Mouse (Mus musculus): ENCODE results near the gene Atp2b1. TPM values are rescaled to one million over a fixed set of nuclear protein-coding genes. Genes with fewer than 3 reads are reported as not detected.

Gene Atp2b1
- polyA plus RNA-seq, 1 experiment, result 12.5 TPM

DNA sequence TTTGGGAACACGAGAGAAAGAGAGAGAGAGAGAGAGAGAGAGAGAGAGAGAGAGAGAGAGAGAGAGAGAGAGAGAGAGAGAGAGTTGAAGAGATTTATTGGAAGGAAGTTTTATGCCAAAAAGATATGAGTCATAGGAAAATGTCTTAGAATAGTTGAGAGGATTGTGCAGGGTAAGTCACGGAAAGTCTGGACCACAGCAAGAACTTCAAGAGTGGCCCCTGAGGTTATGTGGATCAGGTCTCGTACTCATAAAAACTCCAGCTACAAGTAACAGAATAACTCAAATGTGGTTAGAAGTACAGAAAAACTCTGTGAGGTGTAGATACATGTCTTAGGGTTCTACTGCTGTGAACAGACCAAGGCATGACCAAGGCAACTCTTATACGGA is 133.3 kb downstream of the Atp2b1 start:
- DNase-seq, result no peak
- Histone ChIP-seq H3K36me3 (ENCODE audit: control insufficient read depth, insufficient read depth, low read length) (no peaks in the 10 kb centered on the region), H3K4me1 (replicated peaks; ENCODE audit: control insufficient read depth, insufficient read depth, low read length) (no peaks in the 10 kb centered on the region), H3K27ac (ENCODE audit: control insufficient read depth, insufficient read depth, low read length) (no peak overlapping the region), H3K27me3 (ENCODE audit: control insufficient read depth, insufficient read depth, low read length) (no peaks in the 10 kb centered on the region), H3K4me3 (ENCODE audit: control insufficient read depth, insufficient read depth, low read length) (no peak overlapping the region)
- TF ChIP-seq POLR2A (IDR thresholded peaks at IDR 0.05; ENCODE audit: control insufficient read depth, extremely low read depth, insufficient read depth, low read length, poor library complexity) (no peak), CTCF (IDR thresholded peaks at IDR 0.05; ENCODE audit: borderline replicate concordance, control insufficient read depth, extremely low read depth, insufficient read depth, low read length, poor library complexity) (no peak)
- WGBS, result 80% methylated on average over 4 of the region's 4 CpGs

GRCm38 (mm10) chr10:99050093-99050492 is 135.9 kb downstream of the Atp2b1 start:
- H3K27ac ChIP-seq (ENCODE audit: control insufficient read depth, insufficient read depth, low read length), result no peak overlapping the region
- H3K4me1 ChIP-seq (replicated peaks; ENCODE audit: control insufficient read depth, insufficient read depth, low read length), result no peaks in the 10 kb centered on the region
- no peak for DNase-seq
- TF ChIP-seq POLR2A (IDR thresholded peaks at IDR 0.05; ENCODE audit: control insufficient read depth, extremely low read depth, insufficient read depth, low read length, poor library complexity), result no peak
- no peak for TF ChIP-seq CTCF (IDR thresholded peaks at IDR 0.05; ENCODE audit: borderline replicate concordance, control insufficient read depth, extremely low read depth, insufficient read depth, low read length, poor library complexity)
- H3K27me3 ChIP-seq (ENCODE audit: control insufficient read depth, insufficient read depth, low read length), result no peaks in the 10 kb centered on the region
- no peak overlapping the region for H3K4me3 ChIP-seq (ENCODE audit: control insufficient read depth, insufficient read depth, low read length)
- WGBS, result 92% methylated on average over 7 of the region's 7 CpGs
- H3K36me3 ChIP-seq (ENCODE audit: control insufficient read depth, insufficient read depth, low read length), result no peaks in the 10 kb centered on the region

DNA sequence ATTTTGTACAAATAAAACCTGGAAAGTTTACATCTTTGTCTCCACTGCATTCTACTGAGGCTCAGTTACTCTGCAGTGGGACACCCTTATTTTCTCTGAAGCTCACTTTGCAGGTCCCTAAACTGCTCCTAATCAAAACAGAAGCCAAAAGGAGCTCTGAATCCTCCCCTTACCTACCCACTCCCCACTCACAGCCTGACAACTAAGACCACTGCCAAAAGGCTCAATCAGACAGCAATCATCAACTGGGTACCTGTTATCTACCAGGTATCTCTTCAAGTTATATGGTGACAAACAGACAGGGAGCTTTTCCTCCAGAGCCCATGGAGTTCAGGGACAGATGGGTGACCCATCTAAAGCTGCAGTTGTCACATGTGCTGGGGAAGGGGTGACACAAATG is 138.9 kb downstream of the Atp2b1 start:
- Histone ChIP-seq H3K27ac (ENCODE audit: control insufficient read depth, insufficient read depth, low read length) (no peak overlapping the region), H3K36me3 (ENCODE audit: control insufficient read depth, insufficient read depth, low read length) (no peaks in the 10 kb centered on the region), H3K27me3 (ENCODE audit: control insufficient read depth, insufficient read depth, low read length) (no peaks in the 10 kb centered on the region), H3K4me3 (ENCODE audit: control insufficient read depth, insufficient read depth, low read length) (no peak overlapping the region), H3K4me1 (replicated peaks; ENCODE audit: control insufficient read depth, insufficient read depth, low read length) (no peaks in the 10 kb centered on the region)
- DNase-seq, result no peak
- TF ChIP-seq CTCF (IDR thresholded peaks at IDR 0.05; ENCODE audit: borderline replicate concordance, control insufficient read depth, extremely low read depth, insufficient read depth, low read length, poor library complexity) (no peak), POLR2A (IDR thresholded peaks at IDR 0.05; ENCODE audit: control insufficient read depth, extremely low read depth, insufficient read depth, low read length, poor library complexity) (no peak)

- no peak overlapping the region for H3K27ac ChIP-seq (ENCODE audit: control insufficient read depth, insufficient read depth, low read length)
- no peak overlapping the region for H3K4me3 ChIP-seq (ENCODE audit: control insufficient read depth, insufficient read depth, low read length)
- H3K27me3 ChIP-seq (ENCODE audit: control insufficient read depth, insufficient read depth, low read length), result no peaks in the 10 kb centered on the region
- no peak for TF ChIP-seq CTCF (IDR thresholded peaks at IDR 0.05; ENCODE audit: borderline replicate concordance, control insufficient read depth, extremely low read depth, insufficient read depth, low read length, poor library complexity)
- TF ChIP-seq POLR2A (IDR thresholded peaks at IDR 0.05; ENCODE audit: control insufficient read depth, extremely low read depth, insufficient read depth, low read length, poor library complexity), result no peak
- no peaks in the 10 kb centered on the region for H3K36me3 ChIP-seq (ENCODE audit: control insufficient read depth, insufficient read depth, low read length)
- H3K4me1 ChIP-seq (replicated peaks; ENCODE audit: control insufficient read depth, insufficient read depth, low read length), result no peaks in the 10 kb centered on the region
- 91% methylated on average over 7 of the region's 7 CpGs for WGBS
- DNase-seq, result no peak
Measured at GRCm38 (mm10) chr10:99060588-99060987, 146.4 kb downstream of the Atp2b1 start.

DNA sequence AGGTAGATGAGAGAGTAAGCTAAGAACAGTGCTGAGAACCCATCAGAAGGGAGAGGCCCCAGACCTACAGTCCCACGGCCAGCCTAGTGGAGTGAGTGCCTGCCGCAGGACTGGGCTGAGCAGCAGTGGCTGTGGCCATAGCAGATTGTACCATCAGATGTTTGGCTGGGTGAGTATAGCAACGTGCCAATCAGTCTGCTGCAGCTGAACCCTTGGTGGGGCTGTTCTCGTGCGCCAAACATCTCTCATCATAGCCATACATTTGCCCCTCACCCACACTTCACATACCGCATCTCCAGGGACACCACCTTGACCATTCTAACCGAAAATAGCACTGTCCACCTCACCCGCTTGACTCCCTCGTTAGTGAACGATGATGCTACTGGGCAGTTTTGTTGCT is 147.2 kb downstream of the Atp2b1 start:
- no peaks in the 10 kb centered on the region for H3K27me3 ChIP-seq (ENCODE audit: control insufficient read depth, insufficient read depth, low read length)
- H3K36me3 ChIP-seq (ENCODE audit: control insufficient read depth, insufficient read depth, low read length), result no peaks in the 10 kb centered on the region
- no peak for DNase-seq
- WGBS, result 93% methylated on average over 10 of the region's 10 CpGs
- H3K27ac ChIP-seq (ENCODE audit: control insufficient read depth, insufficient read depth, low read length), result no peak overlapping the region
- no peaks in the 10 kb centered on the region for H3K4me1 ChIP-seq (replicated peaks; ENCODE audit: control insufficient read depth, insufficient read depth, low read length)
- H3K4me3 ChIP-seq (ENCODE audit: control insufficient read depth, insufficient read depth, low read length), result no peak overlapping the region
- no peak for TF ChIP-seq POLR2A (IDR thresholded peaks at IDR 0.05; ENCODE audit: control insufficient read depth, extremely low read depth, insufficient read depth, low read length, poor library complexity)
- no peak for TF ChIP-seq CTCF (IDR thresholded peaks at IDR 0.05; ENCODE audit: borderline replicate concordance, control insufficient read depth, extremely low read depth, insufficient read depth, low read length, poor library complexity)

- no peak for TF ChIP-seq POLR2A (IDR thresholded peaks at IDR 0.05; ENCODE audit: control insufficient read depth, extremely low read depth, insufficient read depth, low read length, poor library complexity)
- no peak for TF ChIP-seq CTCF (IDR thresholded peaks at IDR 0.05; ENCODE audit: borderline replicate concordance, control insufficient read depth, extremely low read depth, insufficient read depth, low read length, poor library complexity)
- no peaks in the 10 kb centered on the region for H3K4me1 ChIP-seq (replicated peaks; ENCODE audit: control insufficient read depth, insufficient read depth, low read length)
- no peak for DNase-seq
- no peaks in the 10 kb centered on the region for H3K27me3 ChIP-seq (ENCODE audit: control insufficient read depth, insufficient read depth, low read length)
- WGBS, result 84% methylated on average over 5 of the region's 5 CpGs
- H3K4me3 ChIP-seq (ENCODE audit: control insufficient read depth, insufficient read depth, low read length), result no peak overlapping the region
- no peak overlapping the region for H3K27ac ChIP-seq (ENCODE audit: control insufficient read depth, insufficient read depth, low read length)
- H3K36me3 ChIP-seq (ENCODE audit: control insufficient read depth, insufficient read depth, low read length), result no peaks in the 10 kb centered on the region
Measured at GRCm38 (mm10) chr10:99062546-99062945, 148.3 kb downstream of the Atp2b1 start.

Other genes with a start within 250 kb of the Atp2b1 start
- 11.0 and 11.4 TPM in 2 replicates for gene Poc1b, start 192.6 kb downstream of the Atp2b1 start, polyA plus RNA-seq (2012; rRNA removed)
- 4.2 and 4.6 TPM in 2 replicates for gene Galnt4, start 193.8 kb downstream of the Atp2b1 start, polyA plus RNA-seq (2012; rRNA removed)
- gene Phxr2, start 211.9 kb downstream of the Atp2b1 start, polyA plus RNA-seq (2012; rRNA removed), result 0.57 and 0.74 TPM in 2 replicates

Data from thymus, adult 2 months (tissue).